Mouse (Mus musculus) limb, embryonic 15.5 days (tissue): Measurements from ENCODE around the gene Cox7a2l. TPM values are rescaled to one million over a fixed set of nuclear protein-coding genes. Genes with fewer than 3 reads are reported as not detected.

Source experiments
- ATAC-seq: fragments of 200-750 bp; cut with Nextera tagmentation; 2 replicates; pipeline ENCODE4 v1.8.0; 2017; ENCODE audit warnings: low read depth, moderate TSS enrichment; ENCODE audit not compliant: insufficient number of reproducible peaks, low FRiP score, low TSS enrichment
- H3K27ac ChIP-seq: fragments of 300-500 bp; sonication (generic); 2 replicates; pipeline ENCODE4 v1.5.1; 2015; ENCODE audit warnings: moderate library complexity, mild to moderate bottlenecking, inconsistent platforms
- H3K27me3 ChIP-seq: fragments of 300-500 bp; sonication (generic); 2 replicates; pipeline ENCODE4 v1.6.1; 2015; ENCODE audit warnings: inconsistent platforms
- H3K36me3 ChIP-seq: fragments of 300-500 bp; sonication (generic); 2 replicates; pipeline ENCODE4 v1.6.1; 2015; ENCODE audit warnings: inconsistent platforms
- H3K4me1 ChIP-seq: fragments of 300-500 bp; sonication (generic); 2 replicates; pipeline ENCODE4 v1.6.1; 2015; ENCODE audit warnings: inconsistent platforms
- H3K4me2 ChIP-seq: fragments of 300-500 bp; sonication (generic); 2 replicates; pipeline ENCODE4 v1.6.1; 2015; ENCODE audit warnings: mild to moderate bottlenecking, inconsistent platforms
- H3K4me3 ChIP-seq: fragments of 300-500 bp; sonication (generic); 2 replicates; pipeline ENCODE4 v1.5.1; 2015; ENCODE audit warnings: mild to moderate bottlenecking, inconsistent platforms
- H3K9ac ChIP-seq: fragments of 300-500 bp; sonication (generic); 2 replicates; pipeline ENCODE4 v1.6.1; 2015; ENCODE audit warnings: inconsistent platforms
- H3K9me3 ChIP-seq: fragments of 300-500 bp; sonication (generic); 2 replicates; pipeline ENCODE4 v1.6.1; 2016; ENCODE audit warnings: inconsistent platforms
- WGBS: fragments of 180-500 bp; shearing (Covaris S2); methylation state at CpG from one replicate; pipeline ENCODE4 v1.1.7; 2015; 5-methylcytosine and 5-hydroxymethylcytosine counted together
- polyA plus RNA-seq: library from polyadenylated mRNA; unstranded; fragments of >200 nt; fragmentation: Nextera tagmentation; extraction: Ambion mirVana; gene quantifications from 2 replicates; pipeline ENCODE4 v1.2.1, GENCODE M21; 2015

The Cox7a2l gene
- polyA plus RNA-seq, 1 experiment from 2014 or later = 145 TPM

DNA sequence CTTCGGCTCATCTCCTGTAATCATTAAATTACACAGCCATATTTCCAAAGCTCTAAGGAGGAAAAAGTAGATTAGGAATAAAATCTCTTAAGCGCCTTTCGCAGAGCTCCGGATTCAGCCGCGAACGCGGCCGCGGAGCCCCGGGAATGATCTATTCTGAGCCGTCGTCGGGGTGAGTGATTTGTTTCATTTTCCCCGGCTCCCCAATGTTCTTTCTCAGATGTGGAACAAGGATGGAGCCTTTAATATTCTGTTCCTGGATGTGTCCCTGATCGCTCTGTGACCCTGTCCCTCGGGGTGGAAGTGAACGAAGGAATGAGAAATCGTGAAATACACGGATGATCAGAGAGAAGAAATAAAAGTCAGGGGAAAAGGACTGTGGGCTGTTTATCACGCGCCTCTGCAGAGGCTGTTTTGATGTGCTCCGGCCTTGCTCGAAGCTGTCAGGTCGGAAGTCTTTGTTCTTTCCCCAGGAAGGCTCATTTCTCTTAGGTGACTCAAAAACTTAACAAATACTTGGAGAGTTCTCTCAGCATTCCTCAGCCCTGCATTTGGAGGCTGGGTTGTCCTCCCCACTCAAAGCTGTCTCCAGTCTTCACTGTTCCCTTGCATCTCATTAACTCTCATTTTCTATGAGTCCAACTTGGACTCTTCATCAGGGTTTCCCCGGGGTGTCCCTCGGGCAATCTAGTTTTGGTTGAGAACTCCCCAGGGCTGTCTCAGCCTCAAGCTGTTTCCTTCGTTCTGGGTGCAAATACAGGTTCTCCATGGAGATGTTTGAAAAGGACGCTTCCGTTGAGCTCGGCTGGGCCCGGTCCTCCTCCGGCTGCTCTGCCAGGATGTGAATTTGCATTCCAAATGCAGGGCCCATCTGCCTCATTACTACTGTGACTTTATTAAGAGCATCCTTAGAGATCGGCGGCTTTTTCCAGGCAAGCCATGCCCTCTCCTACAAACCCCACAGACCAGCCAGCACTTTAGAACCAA is 28.9 kb upstream of the Cox7a2l start:
- 8% methylated on average over 35 of the region's 35 CpGs for WGBS
- H3K9ac ChIP-seq = no peak overlapping the region

DNA sequence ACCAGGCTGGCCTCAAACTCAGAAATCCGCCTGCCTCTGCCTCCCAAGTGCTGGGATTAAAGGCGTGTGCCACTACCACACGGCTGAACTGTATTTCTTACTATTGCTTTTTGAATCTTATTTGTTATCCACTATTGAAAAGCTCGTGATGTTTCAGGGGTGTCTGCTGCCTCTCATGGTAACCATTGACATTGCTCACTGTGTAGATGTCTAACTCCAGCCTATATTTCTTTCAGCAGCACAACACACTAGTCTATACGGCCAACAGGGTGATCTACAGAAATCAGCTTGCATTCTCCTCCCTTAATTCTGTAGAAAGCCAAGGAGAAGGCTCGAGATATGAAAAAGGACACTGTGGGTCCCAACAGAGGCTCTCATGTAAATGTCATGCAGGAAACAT is 28.1 kb upstream of the Cox7a2l start:
- Histone ChIP-seq H3K9ac (no peak overlapping the region), H3K27ac (no peak overlapping the region), H3K4me1 (peaks cover 19% of the 10 kb centered on the region), H3K9me3 (no peaks in the 10 kb centered on the region), H3K27me3 (peaks cover 50% of the 10 kb centered on the region), H3K36me3 (no peaks in the 10 kb centered on the region), H3K4me2 (peak overlapping the region; percentile 43; the same call in 1 of the 2 replicates), H3K4me3 (no peak overlapping the region)
- WGBS = 78% methylated on average over 6 of the region's 6 CpGs
- ATAC-seq = no peak

More for the DNA sequence above, 28.9 kb upstream of the Cox7a2l start:
- peaks cover 19% of the 10 kb centered on the region for H3K4me1 ChIP-seq
- H3K36me3 ChIP-seq = no peaks in the 10 kb centered on the region
- peak overlapping the region; percentile 31 for H3K4me3 ChIP-seq
- peaks cover 50% of the 10 kb centered on the region for H3K27me3 ChIP-seq
- H3K27ac ChIP-seq = no peak overlapping the region
- no peak for ATAC-seq
- H3K4me2 ChIP-seq = peak overlapping the region; percentile 43
- H3K9me3 ChIP-seq = no peaks in the 10 kb centered on the region

GRCm38 (mm10) chr17:83542424-83542823 is 25.3 kb upstream of the Cox7a2l start:
- Histone ChIP-seq H3K27ac (no peak overlapping the region), H3K4me3 (no peak overlapping the region), H3K36me3 (no peaks in the 10 kb centered on the region), H3K9me3 (no peaks in the 10 kb centered on the region), H3K4me2 (no peak overlapping the region), H3K4me1 (peaks cover 17% of the 10 kb centered on the region), H3K9ac (no peak overlapping the region), H3K27me3 (peaks cover 30% of the 10 kb centered on the region)
- ATAC-seq = no peak
- WGBS = 73% methylated on average over 2 of the region's 2 CpGs

- no peak overlapping the region for H3K4me2 ChIP-seq
- H3K4me1 ChIP-seq = 0 out of 2 replicates have a peak, but pooled peaks cover 2% of the 10 kb centered on the region
- no peaks in the 10 kb centered on the region for H3K9me3 ChIP-seq
- ATAC-seq = no peak
- H3K27me3 ChIP-seq = peaks cover 2% of the 10 kb centered on the region
- no peaks in the 10 kb centered on the region for H3K36me3 ChIP-seq
- H3K4me3 ChIP-seq = no peak overlapping the region
- H3K27ac ChIP-seq = no peak overlapping the region
- no peak overlapping the region for H3K9ac ChIP-seq
- 48% methylated on average over 12 of the region's 12 CpGs for WGBS
Observed at GRCm38 (mm10) chr17:83539262-83540037, 22.3 kb upstream of the Cox7a2l start.

- no peaks in the 10 kb centered on the region for H3K9me3 ChIP-seq
- no peak overlapping the region for H3K9ac ChIP-seq
Observed at GRCm38 (mm10) chr17:83538694-83539093, 21.6 kb upstream of the Cox7a2l start.

DNA sequence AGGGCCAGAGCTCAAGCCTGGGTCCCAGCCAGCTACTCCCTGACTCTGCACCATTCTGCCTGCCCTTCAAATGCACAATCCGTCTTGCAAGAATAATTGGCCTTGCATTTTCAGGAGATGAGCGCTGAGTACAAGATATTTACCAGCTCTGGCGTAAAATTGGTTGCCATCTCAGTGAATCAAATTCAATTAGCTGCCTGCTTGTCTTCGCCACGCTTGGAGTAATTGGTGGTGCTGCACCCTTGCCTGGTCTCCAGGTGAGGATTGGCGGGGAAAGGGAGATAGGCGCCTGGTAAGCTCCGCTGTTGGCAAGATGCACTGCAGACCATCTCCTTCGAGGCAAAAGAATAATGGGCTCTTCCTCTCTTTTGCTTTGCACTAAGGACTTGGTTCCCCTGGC is 21.0 kb upstream of the Cox7a2l start:
- ATAC-seq = no peak
- Histone ChIP-seq H3K27me3 (no peaks in the 10 kb centered on the region), H3K4me3 (no peak overlapping the region), H3K4me2 (no peak overlapping the region), H3K9me3 (no peaks in the 10 kb centered on the region), H3K27ac (no peak overlapping the region), H3K36me3 (no peaks in the 10 kb centered on the region), H3K4me1 (0 out of 2 replicates have a peak, but pooled peaks cover 2% of the 10 kb centered on the region), H3K9ac (no peak overlapping the region)
- 72% methylated on average over 9 of the region's 9 CpGs for WGBS

More at GRCm38 (mm10) chr17:83538694-83539093, 21.6 kb upstream of the Cox7a2l start:
- Histone ChIP-seq H3K4me2 (no peak overlapping the region), H3K4me1 (0 out of 2 replicates have a peak, but pooled peaks cover 2% of the 10 kb centered on the region), H3K4me3 (no peak overlapping the region), H3K27ac (no peak overlapping the region), H3K36me3 (no peaks in the 10 kb centered on the region), H3K27me3 (no peaks in the 10 kb centered on the region)
- no peak for ATAC-seq
- 64% methylated on average over 1 of the region's 1 CpGs for WGBS

- 66% methylated on average over 9 of the region's 9 CpGs for WGBS
- no peaks in the 10 kb centered on the region for H3K27me3 ChIP-seq
- ATAC-seq = no peak
- H3K27ac ChIP-seq = no peak overlapping the region
- H3K4me1 ChIP-seq = peaks cover 5% of the 10 kb centered on the region; the same call in 1 of the 2 replicates
- H3K4me2 ChIP-seq = no peak overlapping the region
- no peak overlapping the region for H3K4me3 ChIP-seq
- H3K9me3 ChIP-seq = no peaks in the 10 kb centered on the region
- H3K9ac ChIP-seq = no peak overlapping the region
- H3K36me3 ChIP-seq = no peaks in the 10 kb centered on the region
Observed at GRCm38 (mm10) chr17:83533150-83533549, 16.0 kb upstream of the Cox7a2l start.

GRCm38 (mm10) chr17:83527651-83528381 is 10.7 kb upstream of the Cox7a2l start:
- Histone ChIP-seq H3K27ac (0 out of 2 replicates have a peak overlapping the region, but pooled peaks have one; percentile 9), H3K4me1 (peaks cover 23% of the 10 kb centered on the region), H3K9ac (no peak overlapping the region), H3K9me3 (no peaks in the 10 kb centered on the region), H3K27me3 (peaks cover 5% of the 10 kb centered on the region; the same call in 1 of the 2 replicates), H3K4me2 (peak overlapping the region; percentile 24), H3K4me3 (peak overlapping the region; percentile 8; the same call in 1 of the 2 replicates), H3K36me3 (no peaks in the 10 kb centered on the region)
- ATAC-seq = no peak
- 33% methylated on average over 17 of the region's 17 CpGs for WGBS

DNA sequence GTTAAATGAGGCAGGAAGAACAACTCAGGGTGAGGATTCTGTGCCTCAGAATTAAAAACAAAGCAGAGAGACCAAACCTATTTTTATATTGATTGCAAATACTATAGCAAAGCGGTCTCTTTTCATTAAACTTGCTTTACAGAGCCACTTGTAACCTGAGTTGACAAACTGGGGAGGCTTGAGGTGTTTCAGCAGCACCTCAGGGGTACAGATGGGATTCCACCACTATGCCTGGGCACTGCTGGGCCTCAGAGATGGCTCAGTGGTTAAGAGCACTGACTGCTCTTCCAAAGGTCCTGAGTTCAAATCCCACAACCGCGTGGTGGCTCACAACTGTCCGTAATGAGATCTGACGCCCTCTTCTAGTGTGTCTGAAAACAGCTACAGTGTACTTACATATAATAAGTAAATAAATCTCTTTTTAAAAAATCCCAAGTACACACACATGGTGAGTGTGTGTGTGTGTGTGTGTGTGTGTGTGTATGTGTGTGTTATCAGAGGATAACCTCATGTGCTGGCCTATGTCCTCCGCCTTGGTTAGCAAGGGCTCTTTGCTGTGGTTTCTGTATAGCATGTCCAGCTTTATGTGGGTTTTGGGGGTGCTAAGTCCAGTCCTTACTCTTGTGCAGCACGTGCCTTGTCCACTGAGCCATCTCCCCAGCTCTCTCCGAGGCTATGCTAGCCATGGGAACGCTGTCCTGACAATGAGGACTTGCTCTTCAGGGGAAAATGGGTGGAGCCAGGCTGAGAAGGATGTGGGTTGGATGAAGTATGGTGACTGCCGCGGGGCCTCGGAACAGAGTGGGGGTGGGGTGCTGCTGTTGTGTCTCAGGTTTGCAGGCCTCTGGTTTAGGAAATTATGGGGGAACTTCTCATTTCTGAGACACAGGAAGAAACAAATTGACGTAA is 9.7 kb upstream of the Cox7a2l start:
- peak overlapping the region; percentile 8; the same call in 1 of the 2 replicates for H3K4me3 ChIP-seq
- no peaks in the 10 kb centered on the region for H3K9me3 ChIP-seq
- H3K4me1 ChIP-seq = peaks cover 23% of the 10 kb centered on the region
- peak overlapping the region; percentile 24 for H3K4me2 ChIP-seq
- 0 out of 2 replicates have a peak overlapping the region, but pooled peaks have one; percentile 9 for H3K27ac ChIP-seq
- H3K9ac ChIP-seq = no peak overlapping the region
- peaks cover 5% of the 10 kb centered on the region; the same call in 1 of the 2 replicates for H3K27me3 ChIP-seq
- WGBS = 34% methylated on average over 13 of the region's 13 CpGs
- no peak; the same call in 1 of the 2 replicates for ATAC-seq
- no peaks in the 10 kb centered on the region for H3K36me3 ChIP-seq

DNA sequence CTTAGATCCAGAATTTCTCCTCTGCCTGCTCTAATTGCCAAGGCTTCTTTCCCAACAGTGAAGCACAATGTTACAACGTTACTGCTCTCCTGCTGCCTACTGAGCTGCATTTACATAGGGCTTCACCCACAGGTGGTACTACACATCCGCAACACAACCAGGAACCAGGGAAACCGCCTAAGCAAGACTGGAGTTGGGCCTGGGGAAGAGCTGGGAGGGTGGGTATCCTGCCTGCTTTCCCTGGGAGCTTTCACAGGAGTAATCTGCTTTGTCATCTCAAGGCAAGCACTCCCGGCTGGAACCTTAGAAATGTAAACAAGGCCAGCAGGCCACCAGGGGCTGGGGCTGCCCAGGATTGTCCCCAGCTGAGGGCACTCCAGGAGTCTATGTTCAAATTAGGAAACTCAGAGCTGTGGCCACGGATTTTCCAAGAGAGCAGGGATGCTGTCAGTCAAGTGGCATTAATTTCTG is 9.0 kb upstream of the Cox7a2l start:
- peaks cover 23% of the 10 kb centered on the region for H3K4me1 ChIP-seq
- WGBS = 24% methylated on average over 5 of the region's 5 CpGs
- H3K4me2 ChIP-seq = no peak overlapping the region
- peaks cover 5% of the 10 kb centered on the region; the same call in 1 of the 2 replicates for H3K27me3 ChIP-seq
- no peak overlapping the region for H3K27ac ChIP-seq
- H3K4me3 ChIP-seq = no peak overlapping the region
- H3K9ac ChIP-seq = no peak overlapping the region
- H3K36me3 ChIP-seq = no peaks in the 10 kb centered on the region
- ATAC-seq = no peak
- H3K9me3 ChIP-seq = no peaks in the 10 kb centered on the region
